Mouse (Mus musculus) small intestine, adult 2 months (tissue): ENCODE data around the gene Tmem223. TPM values are rescaled to one million over a fixed set of nuclear protein-coding genes. Genes with fewer than 3 reads are reported as not detected.

Source experiments
- H3K27ac ChIP-seq: fragments of 200-500 bp; 2 replicates; pipeline ENCODE4 v1.5.1; 2012; ENCODE audit warnings: low read depth, low read length, control low read depth, inconsistent platforms; ENCODE audit not compliant: insufficient read depth
- H3K27me3 ChIP-seq: fragments of 200-500 bp; 2 replicates; pipeline ENCODE4 v1.6.1; 2012; ENCODE audit warnings: mild to moderate bottlenecking, moderate library complexity, low read length, inconsistent platforms; ENCODE audit not compliant: control insufficient read depth, insufficient read depth
- H3K36me3 ChIP-seq: fragments of 200-500 bp; 2 replicates; pipeline ENCODE4 v1.6.1; 2012; ENCODE audit warnings: mild to moderate bottlenecking, low read length, control low read depth, inconsistent platforms; ENCODE audit not compliant: control insufficient read depth, insufficient read depth
- H3K4me1 ChIP-seq: fragments of 200-500 bp; 2 replicates; pipeline ENCODE4 v1.6.1; 2012; ENCODE audit warnings: low read length, inconsistent platforms, mixed read lengths; ENCODE audit not compliant: control insufficient read depth, insufficient read depth, insufficient read length
- H3K4me3 ChIP-seq: fragments of 200-500 bp; 2 replicates; pipeline ENCODE4 v1.5.1; 2012; ENCODE audit warnings: low read depth, mild to moderate bottlenecking, control low read depth, inconsistent platforms, low read length, moderate library complexity
- CTCF ChIP-seq: fragments of 200-500 bp; IDR thresholded peaks from 2 replicates; pipeline ENCODE4 v1.5.1; 2012; ENCODE audit warnings: low read depth, mild to moderate bottlenecking, control low read depth, inconsistent platforms, low read length, moderate library complexity, mixed read lengths; ENCODE audit not compliant: insufficient replicate concordance, insufficient read length; ENCODE audit errors: extremely low read depth
- POLR2A ChIP-seq: fragments of 200-500 bp; IDR thresholded peaks from 2 replicates; pipeline ENCODE4 v1.6.1; 2012; ENCODE audit warnings: low read depth, mild to moderate bottlenecking, control low read depth, inconsistent platforms, low read length, moderate library complexity
- WGBS: fragments of 180-500 bp; shearing (Covaris S2); methylation state at CpG from one replicate; pipeline ENCODE4 v1.1.7; 2018; 5-methylcytosine and 5-hydroxymethylcytosine counted together
- polyA plus RNA-seq: library from polyadenylated mRNA; depleted of rRNA; stranded (reverse); fragments of >200 nt; gene quantifications from 2 replicates; pipeline ENCODE4 v1.2.3, GENCODE M21; 2012

Tmem223 gene
- polyA plus RNA-seq, 1 experiment: 142 TPM

DNA sequence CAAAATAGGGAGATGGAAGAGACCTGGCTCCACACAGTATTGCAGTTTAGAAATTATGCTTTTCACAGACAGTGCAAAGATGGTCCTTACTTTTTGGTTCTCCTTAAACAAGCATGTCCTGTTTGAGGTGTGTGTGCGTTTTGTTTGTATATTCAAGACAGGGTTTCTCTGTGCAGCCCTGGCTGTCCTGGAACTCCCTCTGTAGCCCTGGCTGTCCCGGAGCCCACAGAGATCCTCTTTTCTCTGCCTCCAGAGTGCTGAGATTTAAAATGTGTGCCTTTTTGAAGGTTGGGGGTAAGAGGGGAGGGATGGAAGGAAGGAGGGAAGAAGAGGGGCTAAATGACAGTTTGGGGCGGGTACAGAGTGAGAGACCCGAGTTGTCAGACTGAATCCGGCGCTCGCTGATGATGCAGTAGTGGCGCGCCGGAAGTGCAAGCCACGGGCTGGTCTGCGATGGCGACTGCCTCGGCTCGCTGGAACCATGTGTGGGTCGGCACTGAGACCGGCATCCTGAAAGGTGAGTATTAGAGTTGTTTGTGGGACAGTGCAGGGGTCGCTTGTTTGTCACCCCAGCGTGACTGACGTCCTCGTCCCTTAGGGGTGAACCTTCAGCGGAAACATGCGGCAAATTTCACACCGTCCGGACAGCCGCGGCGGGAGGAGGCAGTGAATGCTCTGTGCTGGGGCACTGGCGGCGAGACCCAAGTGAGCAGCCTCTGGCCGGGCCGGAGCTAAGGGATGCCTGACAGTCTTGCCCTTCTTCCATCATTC, 35.2 kb upstream of the Tmem223 start, which contains the start of gene Wdr74:
Wdr74 (plus strand) TSS at position 439 of the 771 bp plus-strand sequence.
- no peaks in the 10 kb centered on the region for H3K27me3 ChIP-seq
- 0 out of 2 replicates have a peak within 1 kb of the TSS, but pooled peaks have one; percentile 15 for H3K27ac ChIP-seq
- no peak for TF ChIP-seq CTCF
- peak; percentile 32 for TF ChIP-seq POLR2A
- peaks cover 13% of the 10 kb centered on the region for H3K36me3 ChIP-seq
- no peaks in the 10 kb centered on the region for H3K4me1 ChIP-seq
- H3K4me3 ChIP-seq: peak within 1 kb of the TSS; percentile 69
- under 1% methylated on average over 32 of the region's 32 CpGs for WGBS

DNA sequence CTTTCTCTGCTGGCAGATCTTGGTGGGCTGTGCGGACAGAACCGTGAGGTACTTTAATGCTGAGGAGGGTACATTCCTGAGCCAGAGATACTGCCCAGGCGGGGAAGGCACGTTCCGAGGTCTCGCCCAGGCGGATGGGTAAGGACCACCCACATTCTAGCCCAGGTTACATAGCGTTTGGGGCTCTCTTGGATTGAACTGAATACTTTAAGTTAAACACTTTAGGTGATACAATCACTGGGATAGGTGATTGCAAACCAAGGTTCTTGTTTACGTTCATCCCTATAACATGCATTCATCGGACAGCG, 34.7 kb upstream of the Tmem223 start:
- Histone ChIP-seq H3K27me3 (no peaks in the 10 kb centered on the region), H3K4me3 (peak overlapping the region; percentile 69), H3K4me1 (no peaks in the 10 kb centered on the region), H3K27ac (no peak overlapping the region), H3K36me3 (peaks cover 13% of the 10 kb centered on the region)
- WGBS: 2% methylated on average over 11 of the region's 11 CpGs
- TF ChIP-seq POLR2A (no peak), CTCF (no peak)

DNA sequence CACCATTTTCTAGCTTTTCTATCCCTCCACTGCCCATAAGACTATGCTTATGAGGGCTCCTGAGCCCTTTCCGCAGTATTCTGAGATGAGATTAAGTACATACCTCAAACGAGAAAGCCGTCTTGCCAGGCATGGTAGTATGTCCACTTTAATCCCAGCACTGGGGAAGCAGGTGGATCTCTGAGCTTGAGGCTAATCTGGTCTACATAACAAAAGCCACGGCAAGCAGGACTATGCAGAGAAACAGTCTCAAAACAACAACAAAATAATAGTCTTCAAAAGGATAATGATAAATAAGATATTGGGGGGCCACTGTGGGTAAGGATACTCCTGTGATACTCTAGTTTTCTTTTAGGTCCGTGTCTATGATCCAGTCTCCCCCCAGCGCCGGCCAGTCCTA, 31.9 kb upstream of the Tmem223 start:
- H3K36me3 ChIP-seq: peaks cover 21% of the 10 kb centered on the region
- no peak overlapping the region for H3K27ac ChIP-seq
- 92% methylated on average over 7 of the region's 7 CpGs for WGBS
- TF ChIP-seq POLR2A: no peak
- no peak for TF ChIP-seq CTCF
- peaks cover 5% of the 10 kb centered on the region for H3K4me1 ChIP-seq
- no peak overlapping the region for H3K4me3 ChIP-seq
- no peaks in the 10 kb centered on the region for H3K27me3 ChIP-seq

DNA sequence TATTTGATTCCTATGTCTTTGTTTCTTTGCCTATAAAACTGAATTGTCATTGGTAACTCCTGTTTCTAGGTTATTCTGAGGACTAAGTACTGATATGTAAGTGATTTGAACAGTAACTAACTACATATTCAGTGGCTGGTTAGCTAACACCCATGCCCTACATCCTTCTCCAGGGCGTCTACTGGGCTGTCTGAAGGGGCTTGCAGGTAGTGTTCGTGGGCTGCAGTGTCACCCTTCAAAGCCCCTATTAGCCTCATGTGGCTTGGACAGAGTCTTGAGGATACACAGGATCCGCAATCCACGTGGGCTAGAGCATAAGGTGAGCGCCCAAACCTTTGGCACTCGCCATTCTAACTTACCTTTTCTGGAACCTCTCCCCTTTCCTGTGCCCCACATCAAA, 31.1 kb upstream of the Tmem223 start:
- WGBS: 93% methylated on average over 6 of the region's 6 CpGs
- H3K36me3 ChIP-seq: peaks cover 21% of the 10 kb centered on the region
- H3K27ac ChIP-seq: no peak overlapping the region
- TF ChIP-seq CTCF (no peak), POLR2A (no peak)
- no peaks in the 10 kb centered on the region for H3K27me3 ChIP-seq
- peaks cover 5% of the 10 kb centered on the region for H3K4me1 ChIP-seq
- no peak overlapping the region for H3K4me3 ChIP-seq

DNA sequence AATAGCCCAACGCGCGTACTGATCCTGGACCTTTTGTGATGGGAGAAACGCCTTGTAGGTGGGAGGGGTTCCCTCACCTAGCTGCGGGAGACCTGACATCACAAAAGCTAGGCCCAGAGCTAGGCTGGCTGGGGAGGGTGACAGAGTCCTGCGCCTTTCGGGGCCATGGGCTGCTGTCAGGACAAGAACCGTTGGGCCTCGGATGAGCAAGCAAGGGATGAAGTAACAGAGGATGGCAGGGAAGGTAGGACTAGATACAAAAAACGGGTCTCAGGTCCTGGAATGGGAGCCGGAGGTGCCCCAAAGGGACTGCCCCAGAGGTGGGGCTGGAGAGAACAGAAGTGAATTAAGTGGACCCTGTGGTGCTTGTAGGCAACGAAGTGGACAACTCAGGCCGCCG, 30.2 kb upstream of the Tmem223 start, which contains the start of gene 1700092M07Rik:
1700092M07Rik (plus strand) TSS at position 116 of the 400 bp plus-strand sequence.
- Histone ChIP-seq H3K4me3 (peak within 1 kb of the TSS; percentile 69), H3K4me1 (peaks cover 5% of the 10 kb centered on the region), H3K36me3 (peaks cover 28% of the 10 kb centered on the region), H3K27ac (peak within 1 kb of the TSS; percentile 96), H3K27me3 (no peaks in the 10 kb centered on the region)
- no peak for TF ChIP-seq CTCF
- TF ChIP-seq POLR2A: no peak
- 60% methylated on average over 14 of the region's 14 CpGs for WGBS

DNA sequence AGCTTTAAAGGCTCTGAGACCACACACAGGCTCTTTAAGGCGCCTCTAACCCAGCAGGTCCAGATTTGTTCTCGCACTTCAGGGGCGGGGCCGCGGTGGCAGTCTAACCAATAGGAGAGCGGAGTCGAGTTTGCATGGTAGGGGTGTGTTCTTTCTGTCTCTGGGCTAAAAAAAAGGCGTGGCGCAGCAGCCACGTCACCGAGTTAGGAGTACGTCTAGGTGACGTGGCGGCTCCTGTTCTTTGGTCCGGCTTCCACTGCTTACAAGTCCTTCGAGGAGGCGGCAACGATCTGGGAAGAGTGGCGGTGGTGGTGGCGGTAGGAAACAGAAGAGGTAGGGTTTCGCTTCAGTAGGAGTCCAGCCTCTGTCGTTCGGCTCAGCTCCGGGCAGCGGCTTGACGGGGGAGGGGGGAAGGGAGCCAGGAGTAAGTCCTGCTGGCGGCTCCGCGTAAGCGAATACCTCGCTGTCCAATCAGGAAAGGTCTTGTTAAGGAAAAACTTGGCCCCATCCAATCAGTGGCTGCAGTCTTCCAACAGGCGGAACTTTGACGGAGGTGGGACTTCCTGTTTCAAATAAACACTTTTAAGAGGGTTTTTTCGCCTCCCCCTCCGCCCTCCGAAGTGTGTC, 29.4 kb upstream of the Tmem223 start, which contains the start of gene Stx5a:
Stx5a (plus strand) TSS at position 171 of the 627 bp plus-strand sequence.
- TF ChIP-seq CTCF: no peak
- no peak; the same call in 1 of the 2 replicates for TF ChIP-seq POLR2A
- H3K4me3 ChIP-seq: peak within 1 kb of the TSS; percentile 69
- peak within 1 kb of the TSS; percentile 96 for H3K27ac ChIP-seq
- no peaks in the 10 kb centered on the region for H3K27me3 ChIP-seq
- H3K36me3 ChIP-seq: peaks cover 32% of the 10 kb centered on the region
- peaks cover 5% of the 10 kb centered on the region for H3K4me1 ChIP-seq
- WGBS: 1% methylated on average over 36 of the region's 36 CpGs

DNA sequence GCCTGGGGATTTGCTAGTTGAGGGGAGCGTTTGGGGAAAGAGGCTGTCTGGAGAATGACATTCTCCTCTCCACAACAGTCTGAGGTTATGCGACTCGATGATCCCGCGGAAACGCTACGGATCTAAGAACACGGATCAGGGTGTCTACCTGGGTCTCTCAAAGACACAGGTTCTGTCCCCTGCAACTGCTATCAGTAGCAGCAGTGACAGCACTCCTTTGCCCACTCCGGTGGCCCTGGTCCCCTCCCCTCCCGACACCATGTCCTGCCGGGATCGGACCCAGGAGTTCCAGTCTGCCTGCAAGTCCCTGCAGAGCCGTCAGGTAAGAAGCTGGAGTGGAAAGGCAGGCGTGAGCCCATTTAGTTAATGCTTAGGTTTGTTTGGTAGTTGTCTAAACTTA, 28.6 kb upstream of the Tmem223 start:
- peak overlapping the region; percentile 69 for H3K4me3 ChIP-seq
- TF ChIP-seq POLR2A (no peak), CTCF (no peak)
- peaks cover 37% of the 10 kb centered on the region for H3K36me3 ChIP-seq
- WGBS: 5% methylated on average over 14 of the region's 14 CpGs
- no peaks in the 10 kb centered on the region for H3K27me3 ChIP-seq
- peaks cover 5% of the 10 kb centered on the region for H3K4me1 ChIP-seq
- peak overlapping the region; percentile 67 for H3K27ac ChIP-seq
